Mouse (Mus musculus): Measurements from ENCODE around the gene Shh. TPM values are rescaled to one million over a fixed set of nuclear protein-coding genes. Genes with fewer than 3 reads are reported as not detected.
A peak's percentile ranks its signal among the peaks of the same experiment; 100 is the strongest.

Shh gene
- polyA plus RNA-seq, 1 experiment from 2014 or later, result 2.3 TPM

GRCm38 (mm10) chr5:28461376-28461775, 5.7 kb downstream of the Shh start:
- Histone ChIP-seq H3K4me2 (ENCODE audit: low read depth, low read length, severe bottlenecking) (no peak overlapping the region; the same call in 1 of the 2 replicates), H3K27ac (ENCODE audit: low read depth, low read length) (no peak overlapping the region), H3K4me3 (ENCODE audit: low read depth, low read length) (no peak overlapping the region), H3K9ac (ENCODE audit: low read length) (no peak overlapping the region), H3K27me3 (ENCODE audit: control insufficient read depth, insufficient read depth, low read length) (peaks cover 94% of the 10 kb centered on the region), H3K36me3 (ENCODE audit: control insufficient read depth, insufficient read depth, low read length) (no peaks in the 10 kb centered on the region), H3K9me3 (ENCODE audit: control insufficient read depth, low read length) (no peaks in the 10 kb centered on the region), H3K4me1 (replicated peaks; ENCODE audit: control insufficient read depth, insufficient read depth, low read length) (peaks cover 33% of the 10 kb centered on the region; the same call in 1 of the 2 replicates)
- peak; percentile 48 for DNase-seq (ENCODE audit: low spot score)
- ATAC-seq (replicated peaks; ENCODE audit: low FRiP score), result no peak
- WGBS, result 6% methylated on average over 11 of the region's 11 CpGs

DNA sequence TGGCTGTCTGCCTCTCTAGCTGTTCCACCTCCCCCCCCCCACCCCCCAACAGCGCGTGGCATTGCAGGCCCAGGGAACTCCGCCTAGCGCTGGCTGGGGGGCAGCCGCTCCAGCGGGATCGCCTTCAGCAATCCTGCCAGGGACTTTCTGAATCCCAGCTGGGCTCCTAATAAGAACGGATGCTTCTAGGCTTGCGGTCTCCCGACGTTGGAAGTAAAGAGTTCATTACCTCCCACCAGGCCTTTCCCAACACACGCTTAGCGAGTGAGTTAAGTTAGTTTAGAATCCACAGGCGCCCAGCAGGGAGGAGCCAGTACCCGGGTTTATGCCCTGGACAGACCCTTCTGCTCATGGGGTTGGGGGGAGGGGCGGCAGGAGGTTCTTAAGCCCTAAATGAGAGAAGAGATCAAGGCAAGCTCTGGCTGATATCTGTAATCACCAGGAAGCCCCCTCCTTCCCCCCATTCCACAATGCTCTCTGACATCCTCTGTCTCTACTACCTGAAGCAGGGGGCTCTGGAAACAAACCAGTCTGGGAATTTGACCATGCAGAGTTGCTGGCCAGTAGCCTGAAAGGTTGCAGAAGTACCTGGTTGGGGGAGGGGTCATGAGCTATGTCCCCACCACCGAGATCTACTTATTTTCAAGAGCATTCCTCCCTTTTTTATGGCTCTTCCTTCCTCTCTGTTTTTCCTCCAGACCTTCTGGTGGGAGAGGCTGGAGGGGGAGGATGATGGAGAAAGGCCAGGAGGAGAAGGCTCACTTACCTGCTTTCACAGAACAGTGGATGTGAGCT, 6.3 kb downstream of the Shh start:
- 0 out of 2 replicates have a peak overlapping the region, but pooled peaks have one; percentile 2 for H3K27ac ChIP-seq (ENCODE audit: low read depth, low read length)

DNA sequence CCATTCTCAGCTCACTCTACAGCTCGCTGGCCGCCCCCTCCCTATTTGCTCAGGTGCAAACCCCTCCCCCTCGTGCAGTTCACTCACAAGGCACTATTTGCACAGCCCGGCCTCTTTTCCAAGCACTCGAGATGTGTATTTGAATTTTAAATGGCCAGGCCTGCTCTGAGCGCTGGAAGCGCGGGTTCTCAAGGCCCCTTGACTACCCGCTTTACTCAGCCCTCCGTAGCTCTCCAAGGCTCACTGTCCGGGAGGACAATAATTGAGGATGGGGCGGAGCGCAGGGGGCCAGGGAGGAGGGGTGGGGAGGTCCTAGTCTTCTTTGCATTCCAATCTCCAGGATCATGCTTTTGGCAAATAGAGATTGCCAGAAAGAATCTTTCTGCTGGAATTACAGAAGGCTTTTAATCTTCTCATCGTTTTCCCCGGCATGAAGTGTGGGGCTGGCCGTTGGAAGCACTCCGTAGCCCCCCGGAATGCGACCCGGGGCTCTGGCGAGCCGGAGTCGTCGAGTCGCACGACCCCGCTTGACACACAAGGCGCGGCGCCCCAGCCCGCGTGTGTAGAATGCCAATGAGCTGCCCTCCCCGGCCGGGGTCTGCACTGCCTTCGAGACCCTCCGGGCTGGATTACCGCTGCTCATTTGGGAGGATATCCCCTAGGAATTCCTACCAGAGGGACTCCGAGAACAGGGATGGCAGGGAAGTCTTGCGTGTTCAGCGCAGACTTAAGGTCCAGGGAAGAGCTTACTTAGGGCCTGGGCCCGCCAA, 7.4 kb downstream of the Shh start:
- ATAC-seq (replicated peaks; ENCODE audit: low FRiP score), result peak; percentile 67
- H3K27ac ChIP-seq (ENCODE audit: low read depth, low read length), result peak overlapping the region; percentile 2; the same call in 1 of the 2 replicates

More for the DNA sequence above, 6.3 kb downstream of the Shh start:
- WGBS, result 1% methylated on average over 17 of the region's 17 CpGs
- Histone ChIP-seq H3K4me3 (ENCODE audit: low read depth, low read length) (no peak overlapping the region), H3K4me1 (replicated peaks; ENCODE audit: control insufficient read depth, insufficient read depth, low read length) (peaks cover 33% of the 10 kb centered on the region; the same call in 1 of the 2 replicates), H3K36me3 (ENCODE audit: control insufficient read depth, insufficient read depth, low read length) (no peaks in the 10 kb centered on the region), H3K9ac (ENCODE audit: low read length) (no peak overlapping the region), H3K9me3 (ENCODE audit: control insufficient read depth, low read length) (no peaks in the 10 kb centered on the region), H3K27me3 (ENCODE audit: control insufficient read depth, insufficient read depth, low read length) (peaks cover 94% of the 10 kb centered on the region), H3K4me2 (ENCODE audit: low read depth, low read length, severe bottlenecking) (peak overlapping the region; percentile 3; the same call in 1 of the 2 replicates)
- peak; percentile 57 for DNase-seq (ENCODE audit: low spot score)
- no peak for ATAC-seq (replicated peaks; ENCODE audit: low FRiP score)

GRCm38 (mm10) chr5:28458821-28459240, 8.2 kb downstream of the Shh start:
- Histone ChIP-seq H3K4me1 (replicated peaks; ENCODE audit: control insufficient read depth, insufficient read depth, low read length) (peaks cover 28% of the 10 kb centered on the region; the same call in 1 of the 2 replicates), H3K9me3 (ENCODE audit: control insufficient read depth, low read length) (no peaks in the 10 kb centered on the region), H3K27me3 (ENCODE audit: control insufficient read depth, insufficient read depth, low read length) (peaks cover 78% of the 10 kb centered on the region), H3K4me2 (ENCODE audit: low read depth, low read length, severe bottlenecking) (peak overlapping the region; percentile 35), H3K27ac (ENCODE audit: low read depth, low read length) (0 out of 2 replicates have a peak overlapping the region, but pooled peaks have one; percentile 12), H3K36me3 (ENCODE audit: control insufficient read depth, insufficient read depth, low read length) (no peaks in the 10 kb centered on the region), H3K9ac (ENCODE audit: low read length) (no peak overlapping the region), H3K4me3 (ENCODE audit: low read depth, low read length) (peak overlapping the region; percentile 31)
- WGBS, result 0% methylated on average over 27 of the region's 27 CpGs
- DNase-seq (ENCODE audit: low spot score), result peak; percentile 61
- ATAC-seq (replicated peaks; ENCODE audit: low FRiP score), result no peak; the same call in 1 of the 2 replicates

More for the DNA sequence above, 7.4 kb downstream of the Shh start:
- no peaks in the 10 kb centered on the region for H3K36me3 ChIP-seq (ENCODE audit: control insufficient read depth, insufficient read depth, low read length)
- DNase-seq (ENCODE audit: low spot score), result peak; percentile 78
- peaks cover 86% of the 10 kb centered on the region for H3K27me3 ChIP-seq (ENCODE audit: control insufficient read depth, insufficient read depth, low read length)
- no peaks in the 10 kb centered on the region for H3K9me3 ChIP-seq (ENCODE audit: control insufficient read depth, low read length)
- H3K4me3 ChIP-seq (ENCODE audit: low read depth, low read length), result peak overlapping the region; percentile 31; the same call in 1 of the 2 replicates
- peak overlapping the region; percentile 35 for H3K4me2 ChIP-seq (ENCODE audit: low read depth, low read length, severe bottlenecking)
- peaks cover 28% of the 10 kb centered on the region; the same call in 1 of the 2 replicates for H3K4me1 ChIP-seq (replicated peaks; ENCODE audit: control insufficient read depth, insufficient read depth, low read length)
- no peak overlapping the region for H3K9ac ChIP-seq (ENCODE audit: low read length)
- under 1% methylated on average over 41 of the region's 41 CpGs for WGBS

GRCm38 (mm10) chr5:28457921-28458641, 9.0 kb downstream of the Shh start:
- ATAC-seq (replicated peaks; ENCODE audit: low FRiP score) (0 out of 2 replicates have a peak, but pooled peaks have one; percentile 28), DNase-seq (ENCODE audit: low spot score) (peak; percentile 64)
- Histone ChIP-seq H3K27ac (ENCODE audit: low read depth, low read length) (no peak overlapping the region), H3K4me2 (ENCODE audit: low read depth, low read length, severe bottlenecking) (peak overlapping the region; percentile 54), H3K27me3 (ENCODE audit: control insufficient read depth, insufficient read depth, low read length) (peaks cover 71% of the 10 kb centered on the region), H3K9me3 (ENCODE audit: control insufficient read depth, low read length) (no peaks in the 10 kb centered on the region), H3K36me3 (ENCODE audit: control insufficient read depth, insufficient read depth, low read length) (no peaks in the 10 kb centered on the region), H3K4me3 (ENCODE audit: low read depth, low read length) (peak overlapping the region; percentile 31), H3K4me1 (replicated peaks; ENCODE audit: control insufficient read depth, insufficient read depth, low read length) (peaks cover 22% of the 10 kb centered on the region; the same call in 1 of the 2 replicates), H3K9ac (ENCODE audit: low read length) (no peak overlapping the region; the same call in 1 of the 2 replicates)
- under 1% methylated on average over 95 of the region's 95 CpGs for WGBS

GRCm38 (mm10) chr5:28456366-28456765, 10.7 kb downstream of the Shh start:
- no peak overlapping the region for H3K4me2 ChIP-seq (ENCODE audit: low read depth, low read length, severe bottlenecking)
- H3K4me3 ChIP-seq (ENCODE audit: low read depth, low read length), result no peak overlapping the region
- ATAC-seq (replicated peaks; ENCODE audit: low FRiP score) (no peak), DNase-seq (ENCODE audit: low spot score) (peak; percentile 40)
- no peak overlapping the region for H3K9ac ChIP-seq (ENCODE audit: low read length)
- H3K9me3 ChIP-seq (ENCODE audit: control insufficient read depth, low read length), result no peaks in the 10 kb centered on the region
- H3K27ac ChIP-seq (ENCODE audit: low read depth, low read length), result no peak overlapping the region
- 62% methylated on average over 1 of the region's 1 CpGs for WGBS
- no peaks in the 10 kb centered on the region for H3K36me3 ChIP-seq (ENCODE audit: control insufficient read depth, insufficient read depth, low read length)
- H3K27me3 ChIP-seq (ENCODE audit: control insufficient read depth, insufficient read depth, low read length), result peaks cover 54% of the 10 kb centered on the region
- peaks cover 19% of the 10 kb centered on the region; the same call in 1 of the 2 replicates for H3K4me1 ChIP-seq (replicated peaks; ENCODE audit: control insufficient read depth, insufficient read depth, low read length)

DNA sequence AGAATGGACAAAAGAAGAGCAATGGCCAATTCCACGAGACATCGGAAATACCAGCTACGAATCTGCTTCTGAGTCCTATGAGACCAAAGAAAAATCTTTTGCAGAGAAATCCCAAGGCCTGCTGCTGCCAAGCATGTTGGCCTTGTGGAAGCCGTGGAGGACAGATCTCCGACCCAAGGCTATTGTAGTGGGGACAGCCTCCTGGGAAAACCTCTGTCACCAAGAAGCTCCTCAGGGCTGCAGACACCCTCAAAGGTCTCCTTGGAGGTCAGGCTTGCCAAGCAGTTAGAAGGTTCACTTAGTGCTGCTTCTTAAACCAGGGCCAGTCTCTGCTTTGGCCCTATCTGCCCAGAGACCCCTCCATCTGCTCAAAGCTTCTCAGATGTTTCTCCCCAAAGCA, 11.3 kb downstream of the Shh start:
- ATAC-seq (replicated peaks; ENCODE audit: low FRiP score) (no peak), DNase-seq (ENCODE audit: low spot score) (peak; percentile 33)
- H3K36me3 ChIP-seq (ENCODE audit: control insufficient read depth, insufficient read depth, low read length), result no peaks in the 10 kb centered on the region
- no peak overlapping the region for H3K9ac ChIP-seq (ENCODE audit: low read length)
- H3K4me3 ChIP-seq (ENCODE audit: low read depth, low read length), result no peak overlapping the region
- H3K27ac ChIP-seq (ENCODE audit: low read depth, low read length), result no peak overlapping the region
- WGBS, result 78% methylated on average over 5 of the region's 5 CpGs
- H3K4me1 ChIP-seq (replicated peaks; ENCODE audit: control insufficient read depth, insufficient read depth, low read length), result peaks cover 19% of the 10 kb centered on the region; the same call in 1 of the 2 replicates
- H3K9me3 ChIP-seq (ENCODE audit: control insufficient read depth, low read length), result no peaks in the 10 kb centered on the region
- H3K27me3 ChIP-seq (ENCODE audit: control insufficient read depth, insufficient read depth, low read length), result peaks cover 47% of the 10 kb centered on the region
- no peak overlapping the region for H3K4me2 ChIP-seq (ENCODE audit: low read depth, low read length, severe bottlenecking)

DNA sequence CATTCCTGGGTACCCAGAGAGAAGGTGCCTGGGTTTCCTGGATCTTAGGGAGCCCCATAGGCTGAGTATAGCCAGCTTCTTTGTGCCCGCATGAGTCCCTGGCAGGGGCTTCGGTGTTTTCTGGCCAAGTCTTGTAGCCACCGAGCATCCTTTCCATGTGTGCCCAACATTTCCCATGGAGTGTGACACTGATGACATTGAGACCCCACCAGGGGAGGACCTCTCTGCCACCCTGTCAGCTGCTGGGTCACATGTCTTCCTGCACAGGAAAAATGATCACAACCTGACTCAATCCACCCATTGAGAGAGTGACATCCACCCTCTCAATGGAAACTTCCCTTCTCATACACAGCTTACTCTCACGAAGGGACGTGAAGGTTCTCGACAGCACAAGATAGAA, 12.5 kb downstream of the Shh start:
- H3K27ac ChIP-seq (ENCODE audit: low read depth, low read length), result no peak overlapping the region
- no peak overlapping the region for H3K4me3 ChIP-seq (ENCODE audit: low read depth, low read length)
- peaks cover 35% of the 10 kb centered on the region for H3K27me3 ChIP-seq (ENCODE audit: control insufficient read depth, insufficient read depth, low read length)
- H3K9me3 ChIP-seq (ENCODE audit: control insufficient read depth, low read length), result no peaks in the 10 kb centered on the region
- ATAC-seq (replicated peaks; ENCODE audit: low FRiP score) (no peak), DNase-seq (ENCODE audit: low spot score) (peak; percentile 23)
- H3K4me1 ChIP-seq (replicated peaks; ENCODE audit: control insufficient read depth, insufficient read depth, low read length), result peaks cover 10% of the 10 kb centered on the region; the same call in 1 of the 2 replicates
- no peak overlapping the region for H3K9ac ChIP-seq (ENCODE audit: low read length)
- no peak overlapping the region for H3K4me2 ChIP-seq (ENCODE audit: low read depth, low read length, severe bottlenecking)
- no peaks in the 10 kb centered on the region for H3K36me3 ChIP-seq (ENCODE audit: control insufficient read depth, insufficient read depth, low read length)
- WGBS, result 88% methylated on average over 6 of the region's 6 CpGs
